Mouse (Mus musculus): ENCODE results near the gene Rps21.

- TF ChIP-seq TAL1 (IDR thresholded peaks at IDR 0.05; ENCODE audit: low read length) (no peak), GATA1 (IDR thresholded peaks at IDR 0.05; ENCODE audit: low read length) (no peak)
Observed at GRCm38 (mm10) chr2:180275836-180276235, 18.7 kb downstream of the Rps21 start.
